Mouse (Mus musculus) megakaryocyte-erythroid progenitor cell, adult 5 weeks (primary cell): ENCODE data around the gene Naa25. TPM values are rescaled to one million over a fixed set of nuclear protein-coding genes. Genes with fewer than 3 reads are reported as not detected.

ENCODE experiments used
- polyA plus RNA-seq: library from polyadenylated mRNA; stranded (reverse); fragments of >175 nt; gene quantifications from 2 replicates; pipeline ENCODE4 v1.2.3, GENCODE M21; 2012

Gene Naa25
- 4.3 and 4.7 TPM in 2 replicates for polyA plus RNA-seq

DNA sequence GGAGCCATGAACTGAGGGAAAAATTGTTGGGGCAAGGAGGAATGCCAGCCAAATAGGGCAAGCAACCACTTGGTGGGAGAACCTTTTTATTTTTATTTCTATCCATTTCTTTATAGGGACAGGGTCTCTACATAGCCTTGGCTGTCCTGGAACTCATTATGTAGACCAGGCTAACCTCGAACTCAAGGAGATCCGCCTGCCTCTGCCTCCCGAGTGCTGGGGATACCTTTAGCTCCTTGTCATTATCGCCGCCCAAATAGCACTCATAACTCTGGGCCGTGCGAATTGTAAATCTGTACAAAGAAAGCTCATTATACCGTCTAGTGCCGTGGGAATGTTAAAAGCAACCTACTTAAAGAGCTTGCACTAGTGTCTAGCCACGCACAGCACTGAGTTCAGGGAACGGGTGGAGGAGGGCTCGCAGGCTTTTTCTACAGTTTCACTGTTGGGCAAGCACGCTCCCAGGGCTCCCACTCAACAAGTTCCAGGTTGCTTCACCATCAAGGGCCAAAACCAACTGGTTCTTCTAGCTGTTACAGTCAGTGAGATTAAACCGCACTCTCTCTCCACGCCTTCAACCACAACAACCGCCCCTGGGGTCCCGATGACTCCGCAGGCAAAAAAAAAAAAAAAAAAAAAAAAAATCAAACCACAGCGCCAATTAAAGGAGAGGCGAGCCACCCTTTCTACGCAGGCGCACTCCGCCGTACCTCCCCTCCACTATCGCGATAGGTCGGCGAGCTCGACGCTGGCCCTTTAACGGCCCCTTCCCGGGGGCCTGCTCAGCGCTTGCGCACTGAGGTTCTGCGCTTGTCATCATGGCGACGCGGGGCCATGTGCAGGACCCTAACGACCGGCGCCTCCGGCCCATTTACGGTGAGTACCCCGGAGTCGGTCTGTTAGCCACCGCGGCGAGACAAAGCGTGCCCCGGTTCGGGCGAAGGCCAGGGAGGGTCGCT lies at the start of gene Naa25:
TSS of gene Naa25 (plus strand) at position 750 of the 959 bp plus-strand sequence.

DNA sequence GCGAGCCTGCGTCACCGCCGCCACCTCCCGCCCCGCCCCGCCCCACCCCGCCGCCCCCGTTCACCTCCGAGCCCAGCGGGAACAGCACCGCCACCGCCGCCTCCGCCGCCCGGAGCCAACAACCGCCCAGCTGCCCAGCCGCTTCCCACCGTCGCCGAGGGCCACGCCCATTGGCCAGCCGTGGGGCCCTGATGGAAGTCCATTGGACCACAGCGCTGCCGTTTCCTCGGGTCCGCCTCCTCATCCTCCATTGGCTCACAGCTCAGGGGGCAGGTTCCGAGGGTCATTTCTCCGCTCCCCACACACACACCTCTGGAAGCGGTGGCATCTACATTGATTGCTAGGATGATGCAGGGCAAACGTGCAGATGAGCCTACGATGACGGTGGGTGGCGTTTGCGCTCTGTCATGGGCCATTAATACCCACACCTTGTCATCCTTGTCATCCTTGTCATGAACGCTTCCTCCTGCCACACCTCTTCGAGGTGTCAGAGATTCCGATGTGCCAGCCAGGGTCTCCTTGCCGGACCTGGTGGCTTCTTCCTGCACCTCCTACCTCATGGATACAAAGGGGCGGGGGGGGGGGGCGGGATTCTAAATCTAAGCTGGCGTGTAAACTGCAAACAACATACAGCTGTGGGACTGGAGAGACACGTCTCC lies 12.1 kb upstream of the Naa25 start, which contains the start of gene Trafd1:
TSS of gene Trafd1 (minus strand) at position 172 of the 659 bp plus-strand sequence.

DNA sequence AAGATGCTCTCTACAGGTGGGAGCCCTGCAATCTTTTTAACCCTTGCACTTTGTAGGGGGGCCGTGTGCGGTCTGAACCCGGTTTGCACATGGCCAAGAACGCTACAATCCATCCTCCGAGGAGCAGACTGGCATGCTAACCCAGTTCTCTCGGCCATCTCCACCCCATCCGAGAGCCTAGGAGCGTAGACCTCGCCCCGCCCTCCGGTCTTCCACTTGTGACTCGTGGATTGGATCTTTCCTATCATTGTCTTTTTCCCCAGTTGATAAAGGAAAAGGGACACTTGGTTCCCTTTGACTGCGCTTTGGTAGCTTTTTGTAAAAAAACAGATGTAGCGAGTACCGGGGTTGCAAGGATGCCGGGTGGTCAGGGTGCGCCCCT lies 53.9 kb downstream of the Naa25 start, which contains the start of gene Tmem116:
TSS of gene Tmem116 (plus strand) at position 250 of the 382 bp plus-strand sequence.

DNA sequence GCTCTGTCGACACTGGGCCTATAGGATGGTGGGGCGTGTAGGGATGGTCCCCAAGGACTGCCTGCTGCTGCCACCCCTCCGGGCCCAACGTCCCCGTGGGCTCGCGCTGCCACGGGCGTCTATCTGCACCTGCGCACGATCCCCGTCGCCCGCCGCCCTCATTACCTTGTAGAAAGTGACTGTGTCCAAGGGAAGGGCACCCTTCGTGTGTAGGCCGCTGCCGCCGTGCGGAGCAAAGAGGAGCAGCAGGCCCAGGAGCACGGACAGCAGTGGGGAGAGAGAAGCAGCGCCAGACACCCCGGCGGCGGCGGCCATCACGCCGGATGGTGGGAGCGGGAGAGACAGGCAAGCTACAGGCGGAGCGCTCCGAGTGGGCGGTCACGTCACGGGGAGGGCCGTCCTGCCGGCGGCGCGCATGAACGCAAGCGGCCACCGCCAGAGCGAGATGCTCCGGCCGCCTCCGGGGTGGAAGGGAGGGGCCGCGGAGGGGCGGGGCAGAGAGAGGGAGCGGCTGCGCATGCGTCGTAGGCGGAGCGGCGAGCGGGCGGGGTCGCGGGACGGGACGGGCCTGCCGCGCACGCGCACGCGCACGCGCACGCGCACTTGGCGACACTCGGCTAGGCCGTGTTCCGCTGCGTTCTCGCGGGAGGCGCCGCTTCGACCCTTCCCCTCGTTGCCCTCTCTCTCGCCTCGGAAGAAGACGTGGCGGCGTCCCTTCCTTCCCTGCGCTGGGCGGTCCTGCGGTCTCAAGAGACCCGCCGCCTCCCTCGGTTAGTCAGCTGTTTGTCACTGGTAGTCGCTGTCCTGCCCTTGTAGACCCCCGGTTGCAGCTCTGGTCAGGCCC lies 54.5 kb downstream of the Naa25 start, which contains the start of gene Erp29:
TSS of gene Erp29 (minus strand) at position 481 of the 844 bp plus-strand sequence.

Other genes starting within 250 kb of the Naa25 start
- 27.4 and 28.7 TPM in 2 replicates for gene Ptpn11, start 206.5 kb upstream of the Naa25 start, polyA plus RNA-seq
- 495 and 623 TPM in 2 replicates for gene Rpl6, start 193.5 kb upstream of the Naa25 start, polyA plus RNA-seq
- gene Hectd4, start 177.7 kb upstream of the Naa25 start, polyA plus RNA-seq = 12.3 and 17.2 TPM in 2 replicates
- gene Trafd1, start 12.3 kb upstream of the Naa25 start, polyA plus RNA-seq = 51.1 and 55.2 TPM in 2 replicates
- gene Tmem116, start 54.0 kb downstream of the Naa25 start, polyA plus RNA-seq = 0.03 and 0.14 TPM in 2 replicates
- 290 and 380 TPM in 2 replicates for gene Erp29, start 54.6 kb downstream of the Naa25 start, polyA plus RNA-seq
- gene Adam1b, start 105.5 kb downstream of the Naa25 start, polyA plus RNA-seq = 0.09 TPM in 1 of 2 replicates, not detected in the other
- 0.66 and 1.1 TPM in 2 replicates for gene Adam1a, start 147.5 kb downstream of the Naa25 start, polyA plus RNA-seq
- gene Gm42878, start 147.5 kb downstream of the Naa25 start, polyA plus RNA-seq = not detected in 2 replicates
- 73.7 and 89.7 TPM in 2 replicates for gene Mapkapk5, start 148.0 kb downstream of the Naa25 start, polyA plus RNA-seq
- gene Aldh2, start 195.9 kb downstream of the Naa25 start, polyA plus RNA-seq = 819 and 839 TPM in 2 replicates
- gene Acad12, start 221.0 kb downstream of the Naa25 start, polyA plus RNA-seq = 1.2 and 1.5 TPM in 2 replicates